Mouse (Mus musculus) embryonic facial prominence, embryonic 14.5 days (tissue): ENCODE data around the gene Adgrf5. TPM values are rescaled to one million over a fixed set of nuclear protein-coding genes. Genes with fewer than 3 reads are reported as not detected.

Experiments
- ATAC-seq: fragments of 200-750 bp; cut with Nextera tagmentation; 2 replicates; pipeline ENCODE4 v1.8.0; 2017; ENCODE audit warnings: low read depth, moderate number of reproducible peaks, moderate TSS enrichment
- DNase-seq: peaks from one replicate; pipeline ENCODE4 v3.0.0-alpha.2; 2015; ENCODE audit warnings: low spot score
- H3K27ac ChIP-seq: fragments of 300-500 bp; sonication (generic); replicated peaks from 2 replicates; pipeline ENCODE4 v1.5.1; 2014; ENCODE audit warnings: low read depth, mild to moderate bottlenecking, low read length, moderate library complexity
- H3K27me3 ChIP-seq: fragments of 300-500 bp; sonication (generic); replicated peaks from 2 replicates; pipeline ENCODE4 v1.6.1; 2014; ENCODE audit warnings: low read length; ENCODE audit not compliant: control insufficient read depth, insufficient read depth
- H3K36me3 ChIP-seq: fragments of 300-500 bp; sonication (generic); 2 replicates; pipeline ENCODE4 v1.6.1; 2014; ENCODE audit warnings: low read length, mixed read lengths; ENCODE audit not compliant: control insufficient read depth, insufficient read depth
- H3K4me1 ChIP-seq: fragments of 300-500 bp; sonication (generic); 2 replicates; pipeline ENCODE4 v1.6.1; 2014; ENCODE audit warnings: antibody characterized with exemption, low read length; ENCODE audit not compliant: control insufficient read depth, insufficient read depth
- H3K4me2 ChIP-seq: fragments of 300-500 bp; sonication (generic); 2 replicates; pipeline ENCODE4 v1.6.1; 2014; ENCODE audit warnings: low read depth, mild to moderate bottlenecking, low read length, moderate library complexity, mixed read lengths
- H3K4me3 ChIP-seq: fragments of 300-500 bp; sonication (generic); 2 replicates; pipeline ENCODE4 v1.5.1; 2014; ENCODE audit warnings: low read depth, mild to moderate bottlenecking, low read length
- H3K9ac ChIP-seq: fragments of 300-500 bp; sonication (generic); 2 replicates; pipeline ENCODE4 v1.6.1; 2014; ENCODE audit warnings: low read depth, mild to moderate bottlenecking, low read length, moderate library complexity, mixed read lengths
- H3K9me3 ChIP-seq: fragments of 300-500 bp; sonication (generic); 2 replicates; pipeline ENCODE4 v1.6.1; 2016; ENCODE audit warnings: low read length; ENCODE audit not compliant: control insufficient read depth
- WGBS: fragments of 180-500 bp; shearing (Covaris S2); extraction: QIAGEN DNeasy Blood & Tissue Kit; methylation state at CpG from one replicate; pipeline ENCODE4 v1.1.7; 2014; 5-methylcytosine and 5-hydroxymethylcytosine counted together
- polyA plus RNA-seq: library from polyadenylated mRNA; unstranded; fragments of >200 nt; fragmentation: Nextera tagmentation; extraction: Ambion mirVana; gene quantifications from 2 replicates; pipeline ENCODE4 v1.2.1, GENCODE M21; 2014

Gene Adgrf5
- polyA plus RNA-seq, 1 experiment from 2014 or later, result 13.0 TPM

- Histone ChIP-seq H3K4me3 (no peak overlapping the region), H3K27ac (no peak overlapping the region), H3K4me2 (no peak overlapping the region), H3K9me3 (no peaks in the 10 kb centered on the region), H3K9ac (no peak overlapping the region), H3K27me3 (no peaks in the 10 kb centered on the region), H3K4me1 (no peaks in the 10 kb centered on the region), H3K36me3 (no peaks in the 10 kb centered on the region)
- DNase-seq (peak; percentile 41), ATAC-seq (no peak)
- 71% methylated on average over 9 of the region's 9 CpGs for WGBS
Measured at GRCm38 (mm10) chr17:43366486-43366885, 6.2 kb downstream of the Adgrf5 start.

GRCm38 (mm10) chr17:43368171-43368576, 7.9 kb downstream of the Adgrf5 start:
- no peaks in the 10 kb centered on the region for H3K36me3 ChIP-seq
- DNase-seq (no peak), ATAC-seq (no peak)
- no peaks in the 10 kb centered on the region for H3K4me1 ChIP-seq
- H3K27me3 ChIP-seq, result no peaks in the 10 kb centered on the region
- H3K27ac ChIP-seq, result no peak overlapping the region
- no peak overlapping the region for H3K9ac ChIP-seq
- no peaks in the 10 kb centered on the region for H3K9me3 ChIP-seq
- no peak overlapping the region for H3K4me2 ChIP-seq
- no peak overlapping the region for H3K4me3 ChIP-seq
- 63% methylated on average over 5 of the region's 5 CpGs for WGBS

DNA sequence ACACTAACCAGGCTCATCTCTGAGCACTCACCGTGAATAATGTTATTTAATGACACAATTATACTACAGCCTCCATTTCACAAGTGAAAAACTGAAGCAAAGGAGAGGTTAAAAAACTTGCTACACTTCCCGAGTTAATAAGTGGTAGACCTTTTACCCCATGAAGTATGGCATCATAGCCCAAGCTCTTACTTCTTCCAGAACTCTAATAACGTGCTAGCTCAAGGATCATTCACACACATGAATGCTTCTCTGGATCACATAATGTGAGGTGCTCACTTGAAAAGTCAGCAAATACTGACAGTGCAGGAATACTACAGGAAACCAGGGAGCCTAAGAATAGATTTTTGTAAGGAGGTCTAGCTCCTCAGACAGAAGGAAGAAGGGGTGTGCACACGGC, 12.4 kb downstream of the Adgrf5 start:
- H3K27me3 ChIP-seq, result no peaks in the 10 kb centered on the region
- no peak overlapping the region for H3K4me2 ChIP-seq
- DNase-seq (no peak), ATAC-seq (no peak)
- no peak overlapping the region for H3K27ac ChIP-seq
- H3K9ac ChIP-seq, result no peak overlapping the region
- whole genome bisulfite sequencing, result 68% methylated on average over 4 of the region's 4 CpGs
- no peaks in the 10 kb centered on the region for H3K4me1 ChIP-seq
- H3K36me3 ChIP-seq, result no peaks in the 10 kb centered on the region
- no peak overlapping the region for H3K4me3 ChIP-seq
- H3K9me3 ChIP-seq, result no peaks in the 10 kb centered on the region

- H3K27me3 ChIP-seq, result no peaks in the 10 kb centered on the region
- DNase-seq, result no peak
- WGBS, result 55% methylated on average over 4 of the region's 4 CpGs
Measured at GRCm38 (mm10) chr17:43374020-43374419, 13.8 kb downstream of the Adgrf5 start.

DNA sequence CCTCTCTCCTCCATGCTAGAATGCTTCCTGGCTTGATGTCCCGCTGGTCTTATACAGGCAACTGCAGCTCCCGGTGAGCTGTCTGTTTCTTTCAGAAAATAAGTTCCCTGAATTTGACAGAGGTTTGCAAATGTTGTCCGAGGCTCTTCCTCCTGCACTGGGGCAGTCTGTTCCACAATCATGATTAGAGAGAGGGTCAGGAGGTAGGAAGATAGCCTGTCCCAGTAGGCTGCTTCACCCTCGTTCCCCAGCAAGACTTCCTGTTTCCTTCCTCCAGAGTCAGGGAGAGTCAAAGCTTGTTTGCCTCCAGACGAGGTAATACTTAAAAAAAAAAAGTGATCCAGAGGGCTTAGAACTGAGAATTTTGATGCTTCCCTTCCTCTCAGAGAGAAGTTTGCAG, 16.3 kb downstream of the Adgrf5 start:
- 46% methylated on average over 5 of the region's 5 CpGs for WGBS
- no peak overlapping the region for H3K4me3 ChIP-seq
- no peak overlapping the region for H3K27ac ChIP-seq
- ATAC-seq, result no peak
- no peak for DNase-seq
- H3K4me1 ChIP-seq, result no peaks in the 10 kb centered on the region
- no peak overlapping the region for H3K4me2 ChIP-seq
- H3K36me3 ChIP-seq, result no peaks in the 10 kb centered on the region
- H3K9me3 ChIP-seq, result no peaks in the 10 kb centered on the region
- H3K27me3 ChIP-seq, result no peaks in the 10 kb centered on the region
- no peak overlapping the region for H3K9ac ChIP-seq

More at GRCm38 (mm10) chr17:43374020-43374419, 13.8 kb downstream of the Adgrf5 start:
- H3K9me3 ChIP-seq, result no peaks in the 10 kb centered on the region
- no peaks in the 10 kb centered on the region for H3K36me3 ChIP-seq
- H3K9ac ChIP-seq, result no peak overlapping the region
- H3K4me3 ChIP-seq, result no peak overlapping the region
- no peak for ATAC-seq
- H3K4me2 ChIP-seq, result no peak overlapping the region
- H3K27ac ChIP-seq, result no peak overlapping the region
- no peaks in the 10 kb centered on the region for H3K4me1 ChIP-seq

DNA sequence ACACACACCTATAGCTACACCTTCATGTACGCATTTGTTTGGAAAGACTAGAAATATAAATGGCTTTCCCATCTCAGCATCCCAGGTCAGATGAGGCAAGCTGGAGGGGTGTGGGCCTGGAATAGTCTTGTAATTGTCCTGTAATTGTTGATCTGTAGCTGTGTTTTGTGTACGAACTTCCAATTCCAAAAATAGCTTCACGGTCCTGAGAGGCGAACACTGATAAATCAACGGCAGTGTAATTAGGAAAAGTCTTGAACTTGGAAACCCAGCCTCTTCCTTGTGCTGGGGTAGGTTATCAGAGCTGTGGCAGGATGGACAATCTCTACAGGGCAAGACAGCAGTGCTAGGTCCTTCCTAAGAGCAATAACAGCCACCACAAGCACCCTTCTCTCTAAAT, 18.5 kb downstream of the Adgrf5 start:
- Histone ChIP-seq H3K9ac (no peak overlapping the region), H3K4me1 (no peaks in the 10 kb centered on the region), H3K4me2 (no peak overlapping the region), H3K9me3 (no peaks in the 10 kb centered on the region), H3K27me3 (no peaks in the 10 kb centered on the region), H3K4me3 (no peak overlapping the region), H3K36me3 (no peaks in the 10 kb centered on the region), H3K27ac (no peak overlapping the region)
- 85% methylated on average over 5 of the region's 5 CpGs for WGBS
- ATAC-seq (no peak), DNase-seq (no peak)

DNA sequence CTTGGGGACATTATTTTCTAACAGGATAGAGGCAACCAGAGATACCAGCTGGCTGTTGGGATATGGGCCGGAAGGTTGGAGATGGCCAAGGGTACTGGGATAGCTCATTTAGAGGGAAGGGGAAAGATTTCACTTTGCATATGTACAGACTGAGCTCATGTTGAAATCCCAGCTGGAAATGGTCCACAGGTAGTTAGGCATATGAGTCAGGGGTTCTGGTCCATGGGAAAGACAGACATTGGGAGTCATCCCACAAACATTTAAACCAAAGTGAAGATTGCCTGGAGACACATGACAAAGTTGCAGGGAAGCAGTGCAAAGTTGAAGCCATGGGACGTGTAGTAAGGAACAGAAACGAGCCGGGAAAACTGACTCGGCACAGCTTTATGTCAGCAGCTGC, 26.1 kb downstream of the Adgrf5 start:
- Histone ChIP-seq H3K9me3 (no peaks in the 10 kb centered on the region), H3K36me3 (no peaks in the 10 kb centered on the region), H3K4me2 (no peak overlapping the region), H3K27me3 (no peaks in the 10 kb centered on the region), H3K4me3 (no peak overlapping the region), H3K27ac (no peak overlapping the region), H3K9ac (no peak overlapping the region), H3K4me1 (no peaks in the 10 kb centered on the region)
- ATAC-seq (no peak), DNase-seq (no peak)
- WGBS, result 87% methylated on average over 5 of the region's 5 CpGs

DNA sequence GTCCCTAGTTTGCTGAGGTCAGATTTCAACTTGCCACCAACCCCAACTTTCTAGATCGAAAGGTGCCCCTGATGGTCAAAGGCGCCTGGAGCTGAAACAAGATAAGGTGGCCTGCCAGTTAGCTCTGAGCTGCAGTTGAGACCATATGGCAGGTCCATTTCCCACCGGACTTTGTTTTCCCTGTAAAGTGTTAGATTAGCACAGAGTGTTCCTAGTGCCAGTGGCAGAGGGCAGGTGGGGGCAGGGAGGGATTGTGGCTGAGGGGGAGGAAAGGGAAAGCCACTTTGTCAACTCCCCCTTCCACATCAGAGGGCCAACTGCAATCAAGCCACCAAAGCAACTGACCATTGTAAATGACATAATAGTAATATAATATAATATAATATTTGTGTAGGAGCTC, 26.9 kb downstream of the Adgrf5 start:
- Histone ChIP-seq H3K9me3 (no peaks in the 10 kb centered on the region), H3K27me3 (no peaks in the 10 kb centered on the region), H3K9ac (no peak overlapping the region), H3K4me1 (no peaks in the 10 kb centered on the region), H3K27ac (no peak overlapping the region), H3K36me3 (no peaks in the 10 kb centered on the region), H3K4me3 (no peak overlapping the region), H3K4me2 (no peak overlapping the region)
- ATAC-seq (no peak), DNase-seq (no peak)
- 57% methylated on average over 3 of the region's 3 CpGs for WGBS

DNA sequence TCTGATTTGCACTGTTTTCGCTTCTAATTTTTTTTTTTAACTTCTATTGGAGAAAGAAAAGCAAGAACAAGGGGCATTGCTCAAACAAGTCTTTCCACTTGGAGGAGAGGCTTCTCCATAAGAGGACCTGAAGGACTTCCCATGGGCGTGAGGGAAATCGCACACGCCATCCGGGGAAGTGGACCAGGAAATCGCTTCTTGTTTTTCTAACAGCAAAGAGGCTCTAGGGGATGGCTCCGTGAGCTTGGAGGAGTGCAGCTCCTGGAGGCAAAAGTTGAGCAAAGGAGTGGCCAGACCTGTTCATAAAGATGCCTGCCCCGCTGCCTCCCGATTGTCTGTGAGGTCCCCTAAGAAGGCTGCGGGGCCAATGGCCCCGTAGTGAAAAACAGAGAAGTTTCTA, 29.0 kb downstream of the Adgrf5 start:
- Histone ChIP-seq H3K27ac (no peak overlapping the region), H3K9me3 (no peaks in the 10 kb centered on the region), H3K36me3 (no peaks in the 10 kb centered on the region), H3K27me3 (no peaks in the 10 kb centered on the region), H3K4me2 (no peak overlapping the region), H3K4me1 (no peaks in the 10 kb centered on the region), H3K9ac (no peak overlapping the region), H3K4me3 (no peak overlapping the region)
- WGBS, result 82% methylated on average over 11 of the region's 11 CpGs
- ATAC-seq (no peak), DNase-seq (no peak)
